Mouse (Mus musculus) cerebellum, adult 2 months (tissue): ENCODE results near the gene Abca14.

Experiments used
- CTCF ChIP-seq: fragments of 200-500 bp; IDR thresholded peaks from 2 replicates; pipeline ENCODE4 v1.5.1; 2011; ENCODE audit warnings: low read depth, mild to moderate bottlenecking, control low read depth, low read length, moderate library complexity, borderline replicate concordance; ENCODE audit not compliant: insufficient read depth
- POLR2A ChIP-seq: fragments of 200-500 bp; IDR thresholded peaks from 2 replicates; pipeline ENCODE4 v1.6.1; 2011; ENCODE audit warnings: low read length, control low read depth, borderline replicate concordance; ENCODE audit not compliant: insufficient read depth

GRCm38 (mm10) chr7:120328087-120328793, 124.5 kb downstream of the Abca14 start, which contains the start of gene Abca15:
- TF ChIP-seq POLR2A (no peak), CTCF (no peak)
